Mouse (Mus musculus) embryonic fibroblast, embryonic 13.5 days (primary cell): ENCODE results near the gene Col9a2.

Experiments used
- CTCF ChIP-seq: IDR thresholded peaks from 2 replicates; pipeline ENCODE4 v1.5.1; 2011; ENCODE audit warnings: mild to moderate bottlenecking, control low read depth, low read length, moderate library complexity, borderline replicate concordance; ENCODE audit not compliant: insufficient read depth
- POLR2A ChIP-seq: IDR thresholded peaks from 2 replicates; pipeline ENCODE4 v1.6.1; 2011; ENCODE audit warnings: low read depth, mild to moderate bottlenecking, control low read depth, low read length, moderate library complexity

DNA sequence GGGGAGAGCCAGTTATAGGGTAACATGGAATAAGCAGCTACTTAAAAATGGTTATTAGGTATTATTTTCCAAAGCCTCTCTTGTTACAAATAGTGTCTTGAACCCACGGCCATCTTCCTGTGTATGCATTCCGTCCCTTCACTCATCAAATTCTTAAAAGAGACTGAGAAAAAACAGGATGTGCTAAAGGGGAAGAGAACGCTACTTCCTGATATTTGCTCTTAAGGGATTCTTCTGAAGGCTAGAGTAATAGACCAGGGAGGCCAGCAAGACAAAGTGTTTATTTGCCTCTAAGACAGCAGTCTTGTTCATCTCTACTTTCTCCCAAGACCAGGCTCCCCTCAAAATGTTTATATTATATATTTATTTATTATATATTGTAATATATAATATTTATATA lies 20.9 kb upstream of the Col9a2 start:
- TF ChIP-seq CTCF (no peak), POLR2A (no peak)
